Mouse (Mus musculus) spleen, postnatal 10 days (tissue): ENCODE data around the gene Fgf13.
A peak's percentile ranks its signal among the peaks of the same experiment; 100 is the strongest.

Experiments used
- DNase-seq, 2 experiments: peaks; one replicate each; pipeline ENCODE4 v3.0.0; 2021 to 2022; ENCODE audit warnings: low spot score in 2 of 2

Fgf13 gene

GRCm38 (mm10) chrX:59186922-59187321, 380.9 kb downstream of the Fgf13 start:
- no peak for DNase-seq

- DNase-seq: no peak
Measured at GRCm38 (mm10) chrX:59182323-59182722, 385.5 kb downstream of the Fgf13 start.

GRCm38 (mm10) chrX:59179627-59180026, 388.2 kb downstream of the Fgf13 start:
- DNase-seq: no peak

- no peak for DNase-seq
Measured at GRCm38 (mm10) chrX:59179081-59179596, 388.7 kb downstream of the Fgf13 start.

GRCm38 (mm10) chrX:59177653-59178052, 390.2 kb downstream of the Fgf13 start:
- no peak for DNase-seq

GRCm38 (mm10) chrX:59172200-59172599, 395.7 kb downstream of the Fgf13 start:
- no peak for DNase-seq

GRCm38 (mm10) chrX:59166763-59167162, 401.1 kb downstream of the Fgf13 start:
- DNase-seq: no peak

GRCm38 (mm10) chrX:59141947-59142346, 425.9 kb downstream of the Fgf13 start:
- DNase-seq: no peak

- DNase-seq: peak; percentile 5 to 24
Measured at GRCm38 (mm10) chrX:59134928-59135361, 432.9 kb downstream of the Fgf13 start.

GRCm38 (mm10) chrX:59134166-59134861, 433.6 kb downstream of the Fgf13 start:
- DNase-seq: peak; percentile 9 to 13

GRCm38 (mm10) chrX:59133834-59134165, 434.1 kb downstream of the Fgf13 start:
- DNase-seq: no peak

- DNase-seq: peak in 1 of 2 experiments; percentile 8
Measured at GRCm38 (mm10) chrX:59133416-59133815, 434.5 kb downstream of the Fgf13 start.

GRCm38 (mm10) chrX:59126637-59127036, 441.2 kb downstream of the Fgf13 start:
- no peak for DNase-seq

GRCm38 (mm10) chrX:59113187-59113586, 454.7 kb downstream of the Fgf13 start:
- no peak for DNase-seq

- DNase-seq: no peak
Measured at GRCm38 (mm10) chrX:59085928-59086327, 481.9 kb downstream of the Fgf13 start.

- no peak for DNase-seq
Measured at GRCm38 (mm10) chrX:59080427-59080826, 487.4 kb downstream of the Fgf13 start.

- no peak for DNase-seq
Measured at GRCm38 (mm10) chrX:59072083-59072482, 495.8 kb downstream of the Fgf13 start.

- DNase-seq: no peak
Measured at GRCm38 (mm10) chrX:59063157-59063556, 504.7 kb downstream of the Fgf13 start.

- no peak for DNase-seq
Measured at GRCm38 (mm10) chrX:59034969-59035368, 532.9 kb downstream of the Fgf13 start.
